12 mouse cellular contexts compared by ENCODE assay signal in the genomic region with DNA sequence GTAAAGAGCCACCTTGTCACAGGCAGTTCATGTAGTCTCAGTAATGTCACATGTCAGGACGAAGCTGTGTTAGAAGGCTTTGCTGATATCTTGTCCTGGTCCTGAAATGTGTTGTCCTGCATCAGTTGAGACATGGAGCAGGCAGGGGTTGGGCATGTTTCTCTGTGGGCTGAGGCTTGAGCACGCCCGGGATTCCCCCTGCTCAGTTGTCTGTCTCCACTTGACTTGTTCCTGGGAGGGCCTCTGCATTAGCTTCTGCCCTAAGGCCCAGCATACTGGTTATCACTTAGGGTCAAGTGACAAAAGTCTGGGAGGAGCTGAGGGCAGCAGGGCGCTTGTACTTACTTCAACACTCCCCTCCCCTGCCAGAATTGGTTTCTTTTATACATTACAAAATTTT. TPM values are rescaled to one million over a fixed set of nuclear protein-coding genes. Genes with fewer than 3 reads are reported as not detected.
A peak's percentile ranks its signal among the peaks of the same experiment; 100 is the strongest.
DNase-seq lines count a peak whose midpoint lies in the region; ATAC-seq and TF ChIP-seq lines count a peak whose summit lies in the region.
"Had no signal": no experiment of that assay in that cellular context is flagged by ENCODE, and none has a peak within 500 bp of the region (broad histone marks: within the 10 kb centered on the region; RNA-seq: fewer than 3 reads in every experiment).

No protein-coding gene starts in this region.

- peak overlapping the region; percentile 40; the same call in 1 of the 2 replicates for H3K9ac ChIP-seq in heart, embryonic 11.5 days (ENCODE audit: low read depth, low read length)
- H3K9ac ChIP-seq in limb, embryonic 13.5 days, result no peak overlapping the region
- H3K9ac ChIP-seq: hindbrain, embryonic 12.5 days; neural tube, embryonic 12.5 days had no signal

- peaks cover 21% of the 10 kb centered on the region for H3K36me3 ChIP-seq in heart, embryonic 11.5 days (ENCODE audit: control insufficient read depth, insufficient read depth, low read length)
- H3K36me3 ChIP-seq in spleen, adult 2 months (ENCODE audit: control insufficient read depth, insufficient read depth, low read length), result peaks cover 18% of the 10 kb centered on the region
- H3K36me3 ChIP-seq in limb, embryonic 13.5 days, result peaks cover 42% of the 10 kb centered on the region

- H3K4me1 ChIP-seq in heart, embryonic 11.5 days (ENCODE audit: control insufficient read depth, insufficient read depth, low read length), result peaks cover 34% of the 10 kb centered on the region
- peaks cover 16% of the 10 kb centered on the region; the same call in 1 of the 2 replicates for H3K4me1 ChIP-seq in spleen, adult 2 months (ENCODE audit: control insufficient read depth, insufficient read depth, insufficient read length)
- H3K4me1 ChIP-seq in limb, embryonic 13.5 days, result peaks cover 19% of the 10 kb centered on the region

- H3K4me3 ChIP-seq in heart, embryonic 11.5 days (ENCODE audit: low read depth, low read length), result no peak overlapping the region
- H3K4me3 ChIP-seq in spleen, adult 2 months (ENCODE audit: extremely low read depth, insufficient read depth, insufficient read length), result no peak overlapping the region
- no peak overlapping the region for H3K4me3 ChIP-seq in limb, embryonic 13.5 days
- H3K4me3 ChIP-seq: hindbrain, embryonic 12.5 days; neural tube, embryonic 12.5 days had no signal

- H3K27me3 ChIP-seq in heart, embryonic 11.5 days (ENCODE audit: control insufficient read depth, insufficient read depth, low read length), result no peaks in the 10 kb centered on the region
- no peaks in the 10 kb centered on the region for H3K27me3 ChIP-seq in spleen, adult 2 months (ENCODE audit: control insufficient read depth, insufficient read depth, low read length)
- H3K27me3 ChIP-seq in limb, embryonic 13.5 days, result no peaks in the 10 kb centered on the region
- H3K27me3 ChIP-seq: hindbrain, embryonic 12.5 days; neural tube, embryonic 12.5 days had no signal

- intact Hi-C loops in heart, postnatal 36 days (cut with DNase I), result no loop called here
- intact Hi-C loops in left cerebral cortex, postnatal 25 days (cut with DNase I), result no loop called here

- no peaks in the 10 kb centered on the region for H3K9me3 ChIP-seq in heart, embryonic 11.5 days (replicated peaks; ENCODE audit: control insufficient read depth, low read length)
- no peaks in the 10 kb centered on the region for H3K9me3 ChIP-seq in limb, embryonic 13.5 days
- H3K9me3 ChIP-seq: G1E; hindbrain, embryonic 12.5 days; neural tube, embryonic 12.5 days had no signal

- peak; percentile 45; the same call in 1 of the 2 replicates for ATAC-seq in heart, embryonic 11.5 days (replicated peaks; ENCODE audit: insufficient number of reproducible peaks, low FRiP score, low TSS enrichment)
- no peak for ATAC-seq in limb, embryonic 13.5 days (ENCODE audit: low FRiP score, low read depth)
- ATAC-seq in granulocyte monocyte progenitor cell, adult 5-6 weeks (replicated peaks; ENCODE audit: poor library complexity, severe bottlenecking), result no peak
- no peak for ATAC-seq in monocyte, adult 5-6 weeks (replicated peaks; ENCODE audit: insufficient number of reproducible peaks, low FRiP score, low TSS enrichment, poor library complexity, severe bottlenecking)

- peak overlapping the region; percentile 92 for H3K27ac ChIP-seq in heart, embryonic 11.5 days (ENCODE audit: low read depth, low read length)
- H3K27ac ChIP-seq in spleen, adult 2 months (ENCODE audit: insufficient read depth, low read length), result peak overlapping the region; percentile 61
- H3K27ac ChIP-seq in limb, embryonic 13.5 days, result 0 out of 2 replicates have a peak overlapping the region, but pooled peaks have one; percentile 22
- H3K27ac ChIP-seq: hindbrain, embryonic 12.5 days; neural tube, embryonic 12.5 days had no signal

- H3K4me2 ChIP-seq in heart, embryonic 11.5 days, result peak overlapping the region; percentile 47
- peak overlapping the region; percentile 16; the same call in 1 of the 2 replicates for H3K4me2 ChIP-seq in limb, embryonic 13.5 days (replicated peaks)
- H3K4me2 ChIP-seq: hindbrain, embryonic 12.5 days; neural tube, embryonic 12.5 days had no signal

- no peak for DNase-seq in heart, postnatal 36 days
- DNase-seq in spleen, adult 2 months (ENCODE audit: low read depth in 1 of 2, low spot score in 2 of 2), result peak in 1 of 2 experiments; percentile 36
- no peak for DNase-seq in spleen, adult 12 weeks (ENCODE audit: low spot score)
- DNase-seq in left cerebral cortex, postnatal 25 days (ENCODE audit: low spot score in 2 of 2), result no peak
- DNase-seq: thymus, adult 2 months had no signal

- TF ChIP-seq CTCF in spleen, adult 2 months (IDR thresholded peaks at IDR 0.05; ENCODE audit: extremely low read depth, insufficient read depth, insufficient read length, insufficient replicate concordance), result no peak

- TF ChIP-seq POLR2A in spleen, adult 2 months (IDR thresholded peaks at IDR 0.05; ENCODE audit: low read depth, low read length), result no peak

- 16% methylated on average over 4 of the region's 4 CpGs for WGBS in heart, embryonic 11.5 days (ENCODE audit: insufficient replicate concordance)
- 54% methylated on average over 4 of the region's 4 CpGs for WGBS in spleen, adult 2 months
- WGBS in limb, embryonic 13.5 days, result 68% methylated on average over 4 of the region's 4 CpGs

RNA-seq across cellular contexts. Expression of a gene that starts 13.4 kb away (rescaled TPM):
- 30.4 and 33.8 TPM in 2 replicates for polyA plus RNA-seq in heart, embryonic 11.5 days (2014; fragmentation: Nextera tagmentation; extraction: Ambion mirVana)
- total RNA-seq in heart, postnatal 36 days (2021), result 10 to 100 TPM; 30.3 to 38.7 TPM
- 15.0 and 15.1 TPM in 2 replicates for polyA plus RNA-seq in spleen, adult 2 months (2012; rRNA removed)
- polyA plus RNA-seq in limb, embryonic 13.5 days (2015; fragmentation: Nextera tagmentation; extraction: Ambion mirVana), result 40.6 and 45.4 TPM in 2 replicates
- 10 to 100 TPM; 45.0 to 52.4 TPM for total RNA-seq in left cerebral cortex, postnatal 25 days (2021)
- 12.8 and 13.5 TPM in 2 replicates for total RNA-seq in granulocyte monocyte progenitor cell, adult 5-6 weeks (2014; fragmentation: Nextera tagmentation)
- 16.4 and 16.9 TPM in 2 replicates for total RNA-seq in granulocyte monocyte progenitor cell, adult 5-6 weeks (2017)
- 31.3 to 44.8 TPM (median 35.7 TPM) in 3 replicates for total RNA-seq in monocyte, adult 5-6 weeks (2017)

RNA-seq across cellular contexts. Expression of a gene that starts 23.7 kb away (rescaled TPM):
- polyA plus RNA-seq in heart, embryonic 11.5 days (2014; fragmentation: Nextera tagmentation; extraction: Ambion mirVana), result 19.5 and 20.4 TPM in 2 replicates
- 10 to 100 TPM; 51.7 to 57.9 TPM for total RNA-seq in heart, postnatal 36 days (2021)
- polyA plus RNA-seq in spleen, adult 2 months (2012; rRNA removed), result 78.7 and 92.4 TPM in 2 replicates
- 21.5 and 24.5 TPM in 2 replicates for polyA plus RNA-seq in limb, embryonic 13.5 days (2015; fragmentation: Nextera tagmentation; extraction: Ambion mirVana)
- 10 to 100 TPM; 84.0 to 87.3 TPM for total RNA-seq in left cerebral cortex, postnatal 25 days (2021)
- total RNA-seq in granulocyte monocyte progenitor cell, adult 5-6 weeks (2014; fragmentation: Nextera tagmentation), result 57.0 and 64.0 TPM in 2 replicates
- total RNA-seq in granulocyte monocyte progenitor cell, adult 5-6 weeks (2017), result 24.3 and 47.2 TPM in 2 replicates
- 39.1 to 101 TPM (median 67.2 TPM) in 3 replicates for total RNA-seq in monocyte, adult 5-6 weeks (2017)

Comparison
In these comparisons a context has a peak if more than half of its experiments do, and no peak if none do; other contexts are left out.
1. H3K27ac ChIP-seq: peak in every context shown above with its lines; median percentile 92 in heart, embryonic 11.5 days; 61 in spleen, adult 2 months; 22 in limb, embryonic 13.5 days.